Mouse (Mus musculus) myocyte (in vitro differentiated cells): ENCODE data around the gene Cemip2. TPM values are rescaled to one million over a fixed set of nuclear protein-coding genes. Genes with fewer than 3 reads are reported as not detected.

Experiments
- H3K27me3 ChIP-seq: one replicate; pipeline ENCODE4 v1.6.1; 2011; ENCODE audit not compliant: control insufficient read depth, insufficient read depth, insufficient read length
- H3K36me3 ChIP-seq: one replicate; pipeline ENCODE4 v1.6.1; 2011; ENCODE audit not compliant: control insufficient read depth, insufficient read depth
- H3K4me2 ChIP-seq: one replicate; pipeline ENCODE4 v1.6.1; 2011; ENCODE audit warnings: low read depth, control low read depth
- H3K4me3 ChIP-seq: one replicate; pipeline ENCODE4 v1.5.1; 2011; ENCODE audit warnings: mild to moderate bottlenecking, control low read depth, moderate library complexity
- H3K79me2 ChIP-seq: one replicate; pipeline ENCODE4 v1.6.1; 2011; ENCODE audit not compliant: control insufficient read depth, insufficient read depth
- H3ac ChIP-seq: one replicate; pipeline ENCODE4 v1.6.1; 2011; ENCODE audit not compliant: control insufficient read depth, insufficient read length
- CEBPB ChIP-seq: IDR thresholded peaks from 2 replicates; pipeline ENCODE4 v1.6.1; 2011; ENCODE audit warnings: mild to moderate bottlenecking, moderate library complexity; ENCODE audit not compliant: poor library complexity, insufficient read depth, severe bottlenecking
- E2F4 ChIP-seq: IDR thresholded peaks from one replicate; pipeline ENCODE4 v1.6.1; 2011; ENCODE audit warnings: mild to moderate bottlenecking, control low read depth, moderate library complexity; ENCODE audit not compliant: insufficient read depth
- MAX ChIP-seq: IDR thresholded peaks from one replicate; pipeline ENCODE4 v1.6.1; 2011; ENCODE audit warnings: low read depth, mild to moderate bottlenecking, control low read depth
- MYOD1 ChIP-seq, 3 experiments: IDR thresholded peaks; one replicate each; pipeline ENCODE4 v1.6.1; 2011; ENCODE audit warnings: control low read depth in 2 of 3, low read depth in 2 of 3, mild to moderate bottlenecking in 2 of 3, moderate library complexity in 1 of 3; ENCODE audit not compliant: insufficient read length in 2 of 3, control insufficient read depth in 1 of 3
- MYOG ChIP-seq, 3 experiments: IDR thresholded peaks; one replicate each; pipeline ENCODE4 v1.6.1; 2011; ENCODE audit warnings: control low read depth in 2 of 3, low read depth in 2 of 3, mild to moderate bottlenecking in 2 of 3; ENCODE audit not compliant: insufficient read length in 2 of 3, control insufficient read depth in 1 of 3, insufficient read depth in 1 of 3
- POLR2A ChIP-seq: IDR thresholded peaks from one replicate; pipeline ENCODE4 v1.6.1; 2011; ENCODE audit warnings: low read depth, mild to moderate bottlenecking, control low read depth, moderate library complexity; ENCODE audit not compliant: insufficient read length
- POLR2AphosphoS2 ChIP-seq: IDR thresholded peaks from one replicate; pipeline ENCODE4 v1.6.1; 2011; ENCODE audit warnings: low read depth, control low read depth; ENCODE audit not compliant: insufficient read length
- REST ChIP-seq: IDR thresholded peaks from one replicate; pipeline ENCODE4 v1.6.1; 2011; ENCODE audit warnings: mild to moderate bottlenecking, control low read depth, moderate library complexity; ENCODE audit not compliant: insufficient read depth, insufficient read length
- SRF ChIP-seq: IDR thresholded peaks from one replicate; pipeline ENCODE4 v1.6.1; 2011; ENCODE audit warnings: low read depth; ENCODE audit not compliant: control insufficient read depth, insufficient read length
- TCF12 ChIP-seq: IDR thresholded peaks from one replicate; pipeline ENCODE4 v1.6.1; 2011; ENCODE audit warnings: mild to moderate bottlenecking, control low read depth; ENCODE audit not compliant: poor library complexity, insufficient read depth, severe bottlenecking
- TCF3 ChIP-seq: IDR thresholded peaks from one replicate; pipeline ENCODE4 v1.6.1; 2011; ENCODE audit warnings: low read depth, control low read depth; ENCODE audit not compliant: insufficient read length
- USF1 ChIP-seq: IDR thresholded peaks from one replicate; pipeline ENCODE4 v1.6.1; 2011; ENCODE audit warnings: low read depth, mild to moderate bottlenecking, control low read depth, moderate library complexity
- polyA plus RNA-seq: library from polyadenylated mRNA; unstranded; fragments of >200 nt; fragmentation: generic; extraction: Trizol; gene quantifications from one replicate; pipeline ENCODE4 v1.2.1, GENCODE M21; 2012; ENCODE audit warnings: missing spikeins

Gene Cemip2
- 14.5 TPM for polyA plus RNA-seq

GRCm38 (mm10) chr19:21778147-21778917 lies at the start of gene Cemip2:
Cemip2 (plus strand) TSS chr19:21778342.
- H3K36me3 ChIP-seq = peaks cover 6% of the 10 kb centered on the region
- H3K79me2 ChIP-seq = peaks cover 46% of the 10 kb centered on the region
- TF ChIP-seq POLR2AphosphoS2 (peak; percentile 85), REST (no peak), MYOG (IDR thresholded peaks at IDR 0.05; ENCODE audit: control insufficient read depth in 1 of 3, insufficient read depth in 1 of 3, insufficient read length in 2 of 3, low read depth in 2 of 3) (peak in 1 of 3 experiments; percentile 48), E2F4 (no peak), POLR2A (peak; percentile 79), USF1 (no peak), MYOD1 (IDR thresholded peaks at IDR 0.05; ENCODE audit: control insufficient read depth in 1 of 3, insufficient read length in 2 of 3, low read depth in 2 of 3) (peak in 1 of 3 experiments; percentile 67), TCF3 (no peak), MAX (no peak), CEBPB (no peak), TCF12 (no peak)
- peak within 1 kb of the TSS; percentile 68 for H3ac ChIP-seq
- peak within 1 kb of the TSS; percentile 97 for H3K4me3 ChIP-seq
- no peaks in the 10 kb centered on the region for H3K27me3 ChIP-seq
- peak within 1 kb of the TSS; percentile 98 for H3K4me2 ChIP-seq

GRCm38 (mm10) chr19:21728342-21728741 lies 49.8 kb upstream of the Cemip2 start:
- H3ac ChIP-seq = no peak overlapping the region
- no peaks in the 10 kb centered on the region for H3K79me2 ChIP-seq

GRCm38 (mm10) chr19:21731887-21732286 lies 46.3 kb upstream of the Cemip2 start:
- H3K27me3 ChIP-seq = no peaks in the 10 kb centered on the region
- TF ChIP-seq SRF = no peak
- no peak for TF ChIP-seq USF1
- TF ChIP-seq TCF3 = no peak
- TF ChIP-seq TCF12 = no peak
- H3K36me3 ChIP-seq = no peaks in the 10 kb centered on the region
- H3K79me2 ChIP-seq = no peaks in the 10 kb centered on the region
- no peak overlapping the region for H3K4me3 ChIP-seq
- no peak overlapping the region for H3K4me2 ChIP-seq
- H3ac ChIP-seq = no peak overlapping the region

More at GRCm38 (mm10) chr19:21728342-21728741, 49.8 kb upstream of the Cemip2 start:
- Histone ChIP-seq H3K27me3 (no peaks in the 10 kb centered on the region), H3K4me2 (no peak overlapping the region), H3K36me3 (no peaks in the 10 kb centered on the region), H3K4me3 (no peak overlapping the region)
- no peak for TF ChIP-seq TCF3
- TF ChIP-seq TCF12 = no peak
- no peak for TF ChIP-seq USF1
- no peak for TF ChIP-seq MYOG (IDR thresholded peaks at IDR 0.05; ENCODE audit: control insufficient read depth in 1 of 3, insufficient read depth in 1 of 3, insufficient read length in 2 of 3, low read depth in 2 of 3)
- no peak for TF ChIP-seq POLR2AphosphoS2
- no peak for TF ChIP-seq POLR2A
- no peak for TF ChIP-seq MAX
- no peak for TF ChIP-seq CEBPB

- no peak overlapping the region for H3K4me3 ChIP-seq
- H3K36me3 ChIP-seq = no peaks in the 10 kb centered on the region
- H3ac ChIP-seq = no peak overlapping the region
- no peak overlapping the region for H3K4me2 ChIP-seq
- no peaks in the 10 kb centered on the region for H3K79me2 ChIP-seq
- H3K27me3 ChIP-seq = no peaks in the 10 kb centered on the region
- TF ChIP-seq SRF (no peak), E2F4 (no peak), TCF3 (no peak), MYOD1 (IDR thresholded peaks at IDR 0.05; ENCODE audit: control insufficient read depth in 1 of 3, insufficient read length in 2 of 3, low read depth in 2 of 3) (no peak), POLR2AphosphoS2 (no peak), REST (no peak), TCF12 (no peak), USF1 (no peak), MAX (no peak), POLR2A (no peak), CEBPB (no peak), MYOG (IDR thresholded peaks at IDR 0.05; ENCODE audit: control insufficient read depth in 1 of 3, insufficient read depth in 1 of 3, insufficient read length in 2 of 3, low read depth in 2 of 3) (no peak)
Measured at GRCm38 (mm10) chr19:21733176-21733575, 45.0 kb upstream of the Cemip2 start.

DNA sequence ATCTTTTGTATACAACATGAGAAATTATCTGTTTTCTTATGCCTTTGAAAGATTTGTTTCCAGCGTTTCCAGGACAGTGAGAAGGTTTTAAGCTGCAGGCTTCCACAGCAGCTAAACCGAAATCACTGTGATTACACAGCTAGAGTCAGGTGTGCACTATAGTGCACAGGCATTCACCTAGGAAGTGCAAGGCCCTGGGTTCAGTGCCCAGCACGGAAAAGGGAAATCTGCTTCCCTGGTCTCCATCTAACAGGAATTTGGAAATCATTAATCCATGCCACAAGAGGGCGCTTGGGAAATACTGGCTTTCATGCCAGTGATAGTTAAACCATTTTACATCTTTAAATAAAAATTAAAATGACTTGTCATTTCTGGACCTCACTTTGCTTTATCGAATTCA lies 44.0 kb upstream of the Cemip2 start:
- TF ChIP-seq REST = no peak
- no peak for TF ChIP-seq USF1
- TF ChIP-seq CEBPB = no peak
- TF ChIP-seq POLR2A = no peak
- TF ChIP-seq MYOD1 (IDR thresholded peaks at IDR 0.05; ENCODE audit: control insufficient read depth in 1 of 3, insufficient read length in 2 of 3, low read depth in 2 of 3) = no peak
- no peak for TF ChIP-seq MYOG (IDR thresholded peaks at IDR 0.05; ENCODE audit: control insufficient read depth in 1 of 3, insufficient read depth in 1 of 3, insufficient read length in 2 of 3, low read depth in 2 of 3)
- no peak for TF ChIP-seq POLR2AphosphoS2
- no peak for TF ChIP-seq SRF
- no peak for TF ChIP-seq E2F4
- TF ChIP-seq MAX = no peak
- no peak for TF ChIP-seq TCF3
- TF ChIP-seq TCF12 = no peak
- H3K4me2 ChIP-seq = no peak overlapping the region
- H3K79me2 ChIP-seq = no peaks in the 10 kb centered on the region
- H3K4me3 ChIP-seq = no peak overlapping the region
- H3K27me3 ChIP-seq = no peaks in the 10 kb centered on the region
- no peak overlapping the region for H3ac ChIP-seq
- no peaks in the 10 kb centered on the region for H3K36me3 ChIP-seq
